ENCODE assay signal across 13 mouse cellular contexts in the genomic region with DNA sequence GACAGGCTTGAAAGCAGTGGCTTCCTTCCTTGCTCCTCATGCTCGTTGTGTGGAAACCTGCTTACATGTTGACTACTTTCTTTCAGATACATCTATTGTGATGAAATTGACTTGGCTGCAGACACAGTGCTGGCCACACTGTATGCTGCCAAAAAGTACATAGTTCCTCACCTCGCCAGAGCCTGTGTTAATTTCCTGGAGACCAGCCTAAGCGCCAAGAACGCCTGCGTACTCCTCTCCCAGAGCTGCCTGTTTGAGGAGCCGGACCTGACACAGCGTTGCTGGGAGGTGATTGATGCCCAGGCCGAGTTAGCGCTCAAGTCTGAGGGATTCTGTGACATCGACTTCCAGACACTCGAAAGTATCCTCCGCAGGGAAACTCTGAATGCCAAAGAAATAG. TPM values are rescaled to one million over a fixed set of nuclear protein-coding genes. Genes with fewer than 3 reads are reported as not detected.
A peak's percentile ranks its signal among the peaks of the same experiment; 100 is the strongest.
DNase-seq lines count a peak whose midpoint lies in the region; ATAC-seq and TF ChIP-seq lines count a peak whose summit lies in the region.
"Had no signal": no experiment of that assay in that cellular context is flagged by ENCODE, and none has a peak within 500 bp of the region (broad histone marks: within the 10 kb centered on the region; RNA-seq: fewer than 3 reads in every experiment).

No protein-coding gene starts in this region.

- peak; percentile 38; the same call in 1 of the 2 replicates for ATAC-seq in cerebellum, adult (ENCODE audit: insufficient number of reproducible peaks, low FRiP score, low TSS enrichment)
- 0 out of 2 replicates have a peak, but pooled peaks have one; percentile 24 for ATAC-seq in hindbrain, embryonic 15.5 days (ENCODE audit: low FRiP score, low read depth)
- no peak for ATAC-seq in hindbrain, embryonic 12.5 days (ENCODE audit: low FRiP score)
- ATAC-seq: liver, postnatal 0 days had no signal

- peaks cover 16% of the 10 kb centered on the region for H3K36me3 ChIP-seq in hindbrain, embryonic 15.5 days
- H3K36me3 ChIP-seq in hindbrain, embryonic 12.5 days: peaks cover 28% of the 10 kb centered on the region
- H3K36me3 ChIP-seq in E14TG2a.4 (ENCODE audit: insufficient read depth, low read length): peaks cover 44% of the 10 kb centered on the region

- peaks cover 23% of the 10 kb centered on the region for H3K4me1 ChIP-seq in hindbrain, embryonic 15.5 days (replicated peaks)
- H3K4me1 ChIP-seq in hindbrain, embryonic 12.5 days: peaks cover 16% of the 10 kb centered on the region
- H3K4me1 ChIP-seq in E14TG2a.4 (replicated peaks; ENCODE audit: low read depth, low read length): peaks cover 48% of the 10 kb centered on the region

- H3K9me3 ChIP-seq in hindbrain, embryonic 15.5 days: no peaks in the 10 kb centered on the region
- H3K9me3 ChIP-seq in hindbrain, embryonic 12.5 days (replicated peaks): no peaks in the 10 kb centered on the region
- no peaks in the 10 kb centered on the region for H3K9me3 ChIP-seq in E14TG2a.4 (ENCODE audit: low read length)
- H3K9me3 ChIP-seq: embryonic facial prominence, embryonic 12.5 days; limb, embryonic 12.5 days had no signal

- WGBS in hindbrain, embryonic 15.5 days: 80% methylated on average over 12 of the region's 12 CpGs
- 92% methylated on average over 12 of the region's 12 CpGs for WGBS in hindbrain, embryonic 12.5 days

- TF ChIP-seq CTCF in E14TG2a.4 (conservative IDR thresholded peaks at IDR 0.05; ENCODE audit: low read length): no peak

- no peak overlapping the region for H3K9ac ChIP-seq in hindbrain, embryonic 15.5 days
- no peak overlapping the region for H3K9ac ChIP-seq in hindbrain, embryonic 12.5 days
- H3K9ac ChIP-seq: embryonic facial prominence, embryonic 12.5 days; limb, embryonic 12.5 days; liver, postnatal 0 days had no signal

- H3K4me2 ChIP-seq in hindbrain, embryonic 15.5 days: no peak overlapping the region
- H3K4me2 ChIP-seq in hindbrain, embryonic 12.5 days (replicated peaks): no peak overlapping the region
- H3K4me2 ChIP-seq: embryonic facial prominence, embryonic 12.5 days; limb, embryonic 12.5 days had no signal

- no peak overlapping the region for H3K4me3 ChIP-seq in hindbrain, embryonic 15.5 days
- no peak overlapping the region for H3K4me3 ChIP-seq in hindbrain, embryonic 12.5 days
- 0 out of 2 replicates have a peak overlapping the region, but pooled peaks have one; percentile 4 for H3K4me3 ChIP-seq in E14TG2a.4 (replicated peaks; ENCODE audit: low read length)
- H3K4me3 ChIP-seq: embryonic facial prominence, embryonic 12.5 days; limb, embryonic 12.5 days; myocyte had no signal

- no peak overlapping the region for H3K27ac ChIP-seq in hindbrain, embryonic 15.5 days (replicated peaks)
- no peak overlapping the region for H3K27ac ChIP-seq in hindbrain, embryonic 12.5 days
- H3K27ac ChIP-seq: embryonic facial prominence, embryonic 12.5 days; limb, embryonic 12.5 days had no signal

- H3K27me3 ChIP-seq in hindbrain, embryonic 15.5 days: no peaks in the 10 kb centered on the region
- H3K27me3 ChIP-seq in hindbrain, embryonic 12.5 days: no peaks in the 10 kb centered on the region
- H3K27me3 ChIP-seq in E14TG2a.4 (ENCODE audit: insufficient read depth, low read length): no peaks in the 10 kb centered on the region
- H3K27me3 ChIP-seq: embryonic facial prominence, embryonic 12.5 days; limb, embryonic 12.5 days had no signal

- no peak for DNase-seq in cerebellum, postnatal 4 days (ENCODE audit: low spot score in 2 of 2)
- DNase-seq in cerebellum, adult 9-10 months: peak; percentile 87
- DNase-seq in urinary bladder, adult 2 months (ENCODE audit: low spot score): no peak
- no peak for DNase-seq in kidney, adult 8-10 months
- DNase-seq: kidney, postnatal 4 days; liver, postnatal 0 days had no signal

RNA-seq across cellular contexts. Expression of gene Btbd3, which starts 27.0 kb away (rescaled TPM):
- polyA plus RNA-seq in hindbrain, embryonic 15.5 days (2015; fragmentation: Nextera tagmentation; extraction: Ambion mirVana): 25.9 and 36.7 TPM in 2 replicates
- 20.8 and 21.1 TPM in 2 replicates for polyA plus RNA-seq in hindbrain, embryonic 12.5 days (2016; fragmentation: Nextera tagmentation; extraction: Ambion mirVana)
- polyA plus RNA-seq in urinary bladder, adult 2 months (2012; rRNA removed): 23.1 and 24.3 TPM in 2 replicates
